Mouse (Mus musculus) cortical plate, adult 2 months (tissue): ENCODE measurements at regions not wholly inside any gene's neighbourhood (a gene's known extent, or its start where the extent isn't known, plus 50 kb on each side); places are given as distances from the start of the nearest gene placed in this dataset.

ENCODE experiments used
- CTCF ChIP-seq: fragments of 200-500 bp; IDR thresholded peaks from 2 replicates; pipeline ENCODE4 v1.5.1; 2011; ENCODE audit warnings: mild to moderate bottlenecking, control low read depth, low read length; ENCODE audit not compliant: insufficient read depth; ENCODE audit errors: extremely low read depth
- POLR2A ChIP-seq: fragments of 200-500 bp; IDR thresholded peaks from 2 replicates; pipeline ENCODE4 v1.6.1; 2011; ENCODE audit warnings: mild to moderate bottlenecking, low read length, control low read depth; ENCODE audit not compliant: insufficient read depth; ENCODE audit errors: extremely low read depth

GRCm38 (mm10) chr12:92120164-92120815, 271.3 kb upstream of the Sel1l start:
- TF ChIP-seq CTCF (no peak), POLR2A (no peak)
